Mouse (Mus musculus): ENCODE measurements around the gene Lrrc2. TPM values are rescaled to one million over a fixed set of nuclear protein-coding genes. Genes with fewer than 3 reads are reported as not detected.

The Lrrc2 gene
- total and polyA plus RNA-seq, 3 experiments: 1.6 to 3.6 (median 1.6) TPM

- no peak for TF ChIP-seq KAT2A (IDR thresholded peaks at IDR 0.05; ENCODE audit: insufficient replicate concordance, low read length)
- TF ChIP-seq EP300 (IDR thresholded peaks at IDR 0.05; ENCODE audit: low read length): no peak
- TF ChIP-seq ZC3H11A (IDR thresholded peaks at IDR 0.05; ENCODE audit: low read depth, low read length): no peak
- no peak for TF ChIP-seq JUND (conservative IDR thresholded peaks at IDR 0.05; ENCODE audit: low read depth, low read length)
- no peak for TF ChIP-seq PAX5 (IDR thresholded peaks at IDR 0.05; ENCODE audit: low read length)
- no peak for TF ChIP-seq USF1 (IDR thresholded peaks at IDR 0.05; ENCODE audit: low read depth, low read length)
- TF ChIP-seq ZNF384 (IDR thresholded peaks at IDR 0.05; ENCODE audit: low read depth, low read length): no peak
- TF ChIP-seq E2F4 (IDR thresholded peaks at IDR 0.05; ENCODE audit: insufficient replicate concordance, low read depth, low read length): no peak
- no peak for TF ChIP-seq SIN3A (IDR thresholded peaks at IDR 0.05; ENCODE audit: low read length)
- TF ChIP-seq BHLHE40 (IDR thresholded peaks at IDR 0.05; ENCODE audit: low read depth, low read length): no peak
- TF ChIP-seq MAFK (IDR thresholded peaks at IDR 0.05; ENCODE audit: insufficient replicate concordance, low read length): no peak
- no peak for TF ChIP-seq RAD21 (IDR thresholded peaks at IDR 0.05; ENCODE audit: low read depth, low read length)
- TF ChIP-seq MYC (IDR thresholded peaks at IDR 0.05; ENCODE audit: low read depth, low read length): no peak
- no peak for TF ChIP-seq ETS1 (conservative IDR thresholded peaks at IDR 0.05; ENCODE audit: low read depth, low read length)
- dilution Hi-C loops (cut with MboI; ENCODE audit: extremely low pct_ligation_motif_present, extremely low pct_unique_long_range_greater_than_20kb, low sequenced_read_pairs) (no loop called here), in situ Hi-C loops (cut with MboI; ENCODE audit: low pct_ligation_motif_present, low pct_unique_long_range_greater_than_20kb, low sequenced_read_pairs) (no loop called here)
- H3K27ac ChIP-seq (ENCODE audit: insufficient read depth, low read depth): no peak overlapping the region
- no peak overlapping the region for H3K4me2 ChIP-seq (ENCODE audit: insufficient read depth, low read depth, poor library complexity, severe bottlenecking)
- H3K79me2 ChIP-seq (replicated peaks; ENCODE audit: control insufficient read depth, extremely low read depth, insufficient read depth, poor library complexity, severe bottlenecking): no peaks in the 10 kb centered on the region
- no peaks in the 10 kb centered on the region for H3K4me1 ChIP-seq (ENCODE audit: control insufficient read depth in 1 of 2, insufficient read depth in 2 of 2)
- peaks cover 2% of the 10 kb centered on the region for H3K9me3 ChIP-seq (replicated peaks; ENCODE audit: low read length)
- no peak for DNase-seq (ENCODE audit: extremely low read depth)
- H3K9ac ChIP-seq (ENCODE audit: insufficient read depth, low read depth): no peak overlapping the region
- H3K4me3 ChIP-seq (replicated peaks in 1 of 3; ENCODE audit: low read depth in 2 of 3, low read length in 2 of 3, poor library complexity in 1 of 3): no peak overlapping the region
- no peaks in the 10 kb centered on the region for H3K27me3 ChIP-seq (replicated peaks)
- no peaks in the 10 kb centered on the region for H3K36me3 ChIP-seq (replicated peaks in 1 of 2; ENCODE audit: control insufficient read depth in 1 of 2, insufficient read depth in 1 of 2, low read length in 1 of 2)
Measured at GRCm38 (mm10) chr9:110948813-110949310, 2.5 kb upstream of the Lrrc2 start.

GRCm38 (mm10) chr9:110950109-110950508, 1.2 kb upstream of the Lrrc2 start:
- TF ChIP-seq KAT2A (IDR thresholded peaks at IDR 0.05; ENCODE audit: insufficient replicate concordance, low read length): no peak
- TF ChIP-seq MXI1 (IDR thresholded peaks at IDR 0.05; ENCODE audit: low read depth, low read length): no peak
- TF ChIP-seq E2F4 (IDR thresholded peaks at IDR 0.05; ENCODE audit: insufficient replicate concordance, low read depth, low read length): no peak
- no peak for TF ChIP-seq PAX5 (IDR thresholded peaks at IDR 0.05; ENCODE audit: low read length)
- no peak for TF ChIP-seq POLR2AphosphoS2 (IDR thresholded peaks at IDR 0.05; ENCODE audit: low read depth, low read length)
- TF ChIP-seq TCF12 (IDR thresholded peaks at IDR 0.05; ENCODE audit: low read depth, low read length): no peak
- TF ChIP-seq ZMIZ1 (IDR thresholded peaks at IDR 0.05; ENCODE audit: low read depth, low read length): no peak
- dilution Hi-C loops (cut with MboI; ENCODE audit: extremely low pct_ligation_motif_present, extremely low pct_unique_long_range_greater_than_20kb, low sequenced_read_pairs): no loop called here

More at GRCm38 (mm10) chr9:110950109-110950508, 1.2 kb upstream of the Lrrc2 start:
- Histone ChIP-seq H3K9me3 (replicated peaks; ENCODE audit: low read length) (peaks cover 2% of the 10 kb centered on the region), H3K9ac (ENCODE audit: insufficient read depth, low read depth) (no peak overlapping the region), H3K27ac (ENCODE audit: insufficient read depth, low read depth) (no peak overlapping the region), H3K27me3 (replicated peaks) (no peaks in the 10 kb centered on the region), H3K4me3 (replicated peaks in 1 of 3; ENCODE audit: low read depth in 2 of 3, low read length in 2 of 3, poor library complexity in 1 of 3) (no peak overlapping the region), H3K4me1 (ENCODE audit: control insufficient read depth in 1 of 2, insufficient read depth in 2 of 2) (no peaks in the 10 kb centered on the region), H3K79me2 (replicated peaks; ENCODE audit: control insufficient read depth, extremely low read depth, insufficient read depth, poor library complexity, severe bottlenecking) (no peaks in the 10 kb centered on the region), H3K36me3 (replicated peaks in 1 of 2; ENCODE audit: control insufficient read depth in 1 of 2, insufficient read depth in 1 of 2, low read length in 1 of 2) (no peaks in the 10 kb centered on the region), H3K4me2 (ENCODE audit: insufficient read depth, low read depth, poor library complexity, severe bottlenecking) (no peak overlapping the region)
- in situ Hi-C loops (cut with MboI; ENCODE audit: low pct_ligation_motif_present, low pct_unique_long_range_greater_than_20kb, low sequenced_read_pairs): no loop called here
- no peak for DNase-seq (ENCODE audit: extremely low read depth)
